Mouse (Mus musculus): ENCODE results near the gene Bzw2. TPM values are rescaled to one million over a fixed set of nuclear protein-coding genes. Genes with fewer than 3 reads are reported as not detected.

The Bzw2 gene
- polyA plus RNA-seq, 1 experiment: 37.2 TPM

GRCm38 (mm10) chr12:36119244-36119643, 38.6 kb downstream of the Bzw2 start:
- no peaks in the 10 kb centered on the region for H3K4me1 ChIP-seq (ENCODE audit: control insufficient read depth, insufficient read depth, low read length)
- H3K4me3 ChIP-seq (ENCODE audit: insufficient read depth, low read length): no peak overlapping the region
- no peak for TF ChIP-seq POLR2A (IDR thresholded peaks at IDR 0.05; ENCODE audit: extremely low read depth, insufficient read depth, low read length)
- TF ChIP-seq CTCF (IDR thresholded peaks at IDR 0.05; ENCODE audit: extremely low read depth, insufficient read depth, low read length): no peak
- H3K27ac ChIP-seq (ENCODE audit: insufficient read depth, low read length): no peak overlapping the region

GRCm38 (mm10) chr12:36117161-36117560, 40.7 kb downstream of the Bzw2 start:
- Histone ChIP-seq H3K4me3 (ENCODE audit: insufficient read depth, low read length) (no peak overlapping the region), H3K4me1 (ENCODE audit: control insufficient read depth, insufficient read depth, low read length) (no peaks in the 10 kb centered on the region), H3K27ac (ENCODE audit: insufficient read depth, low read length) (no peak overlapping the region)
- no peak for TF ChIP-seq CTCF (IDR thresholded peaks at IDR 0.05; ENCODE audit: extremely low read depth, insufficient read depth, low read length)
- TF ChIP-seq POLR2A (IDR thresholded peaks at IDR 0.05; ENCODE audit: extremely low read depth, insufficient read depth, low read length): no peak

GRCm38 (mm10) chr12:36112081-36112480, 45.8 kb downstream of the Bzw2 start:
- TF ChIP-seq POLR2A (IDR thresholded peaks at IDR 0.05; ENCODE audit: extremely low read depth, insufficient read depth, low read length) (no peak), CTCF (IDR thresholded peaks at IDR 0.05; ENCODE audit: extremely low read depth, insufficient read depth, low read length) (no peak)
- Histone ChIP-seq H3K4me3 (ENCODE audit: insufficient read depth, low read length) (no peak overlapping the region), H3K27ac (ENCODE audit: insufficient read depth, low read length) (no peak overlapping the region), H3K4me1 (ENCODE audit: control insufficient read depth, insufficient read depth, low read length) (peaks cover 3% of the 10 kb centered on the region; the same call in 1 of the 2 replicates)

- H3K4me1 ChIP-seq (ENCODE audit: control insufficient read depth, insufficient read depth, low read length): peaks cover 3% of the 10 kb centered on the region; the same call in 1 of the 2 replicates
- TF ChIP-seq CTCF (IDR thresholded peaks at IDR 0.05; ENCODE audit: extremely low read depth, insufficient read depth, low read length): no peak
- TF ChIP-seq POLR2A (IDR thresholded peaks at IDR 0.05; ENCODE audit: extremely low read depth, insufficient read depth, low read length): no peak
- H3K4me3 ChIP-seq (ENCODE audit: insufficient read depth, low read length): no peak overlapping the region
- no peak overlapping the region for H3K27ac ChIP-seq (ENCODE audit: insufficient read depth, low read length)
Observed at GRCm38 (mm10) chr12:36111110-36111509, 46.8 kb downstream of the Bzw2 start.

GRCm38 (mm10) chr12:36110457-36110856, 47.4 kb downstream of the Bzw2 start:
- no peak for TF ChIP-seq POLR2A (IDR thresholded peaks at IDR 0.05; ENCODE audit: extremely low read depth, insufficient read depth, low read length)
- TF ChIP-seq CTCF (IDR thresholded peaks at IDR 0.05; ENCODE audit: extremely low read depth, insufficient read depth, low read length): no peak
- Histone ChIP-seq H3K4me1 (ENCODE audit: control insufficient read depth, insufficient read depth, low read length) (peaks cover 3% of the 10 kb centered on the region; the same call in 1 of the 2 replicates), H3K4me3 (ENCODE audit: insufficient read depth, low read length) (no peak overlapping the region), H3K27ac (ENCODE audit: insufficient read depth, low read length) (no peak overlapping the region)

GRCm38 (mm10) chr12:36108442-36108841, 49.4 kb downstream of the Bzw2 start:
- Histone ChIP-seq H3K27ac (ENCODE audit: insufficient read depth, low read length) (no peak overlapping the region), H3K4me1 (ENCODE audit: control insufficient read depth, insufficient read depth, low read length) (peaks cover 7% of the 10 kb centered on the region), H3K4me3 (ENCODE audit: insufficient read depth, low read length) (no peak overlapping the region)
- TF ChIP-seq POLR2A (IDR thresholded peaks at IDR 0.05; ENCODE audit: extremely low read depth, insufficient read depth, low read length) (no peak), CTCF (IDR thresholded peaks at IDR 0.05; ENCODE audit: extremely low read depth, insufficient read depth, low read length) (peak; percentile 22; the same call in 1 of the 2 replicates)

GRCm38 (mm10) chr12:36103592-36103910, 54.3 kb downstream of the Bzw2 start:
- peaks cover 5% of the 10 kb centered on the region for H3K4me1 ChIP-seq (ENCODE audit: control insufficient read depth, insufficient read depth, low read length)
- no peak for TF ChIP-seq CTCF (IDR thresholded peaks at IDR 0.05; ENCODE audit: extremely low read depth, insufficient read depth, low read length)
- no peak for TF ChIP-seq POLR2A (IDR thresholded peaks at IDR 0.05; ENCODE audit: extremely low read depth, insufficient read depth, low read length)
- H3K4me3 ChIP-seq (ENCODE audit: insufficient read depth, low read length): no peak overlapping the region
- peak overlapping the region; percentile 85; the same call in 1 of the 2 replicates for H3K27ac ChIP-seq (ENCODE audit: insufficient read depth, low read length)

- Histone ChIP-seq H3K27ac (ENCODE audit: insufficient read depth, low read length) (peak overlapping the region; percentile 85; the same call in 1 of the 2 replicates), H3K4me1 (ENCODE audit: control insufficient read depth, insufficient read depth, low read length) (peaks cover 5% of the 10 kb centered on the region), H3K4me3 (ENCODE audit: insufficient read depth, low read length) (no peak overlapping the region)
- no peak for TF ChIP-seq POLR2A (IDR thresholded peaks at IDR 0.05; ENCODE audit: extremely low read depth, insufficient read depth, low read length)
- no peak for TF ChIP-seq CTCF (IDR thresholded peaks at IDR 0.05; ENCODE audit: extremely low read depth, insufficient read depth, low read length)
Observed at GRCm38 (mm10) chr12:36102733-36103591, 54.9 kb downstream of the Bzw2 start.

GRCm38 (mm10) chr12:36095371-36095880, 62.5 kb downstream of the Bzw2 start:
- TF ChIP-seq CTCF (IDR thresholded peaks at IDR 0.05; ENCODE audit: extremely low read depth, insufficient read depth, low read length) (no peak), POLR2A (IDR thresholded peaks at IDR 0.05; ENCODE audit: extremely low read depth, insufficient read depth, low read length) (no peak)
- Histone ChIP-seq H3K4me1 (ENCODE audit: control insufficient read depth, insufficient read depth, low read length) (peaks cover 3% of the 10 kb centered on the region; the same call in 1 of the 2 replicates), H3K4me3 (ENCODE audit: insufficient read depth, low read length) (no peak overlapping the region), H3K27ac (ENCODE audit: insufficient read depth, low read length) (no peak overlapping the region)
